Mouse (Mus musculus): ENCODE measurements around the gene Nr5a1.

Gene Nr5a1

GRCm38 (mm10) chr2:38647201-38647606, 67.1 kb downstream of the Nr5a1 start:
- DNase-seq = no peak

- DNase-seq = peak; percentile 80
These were observed 68.4 kb downstream of the Nr5a1 start for GRCm38 (mm10) chr2:38645936-38646335.

GRCm38 (mm10) chr2:38643625-38644427, 70.5 kb downstream of the Nr5a1 start, which contains the start of gene Psmb7:
Gene Psmb7 (minus strand): TSS chr2:38644087.
- DNase-seq = peak; percentile 94
